Mouse (Mus musculus) kidney, adult 2 months (tissue): ENCODE results near the gene Gm20708.

Source experiments
- CTCF ChIP-seq: fragments of 200-500 bp; conservative IDR thresholded peaks from 2 replicates; pipeline ENCODE4 v1.5.1; 2011; ENCODE audit warnings: low read depth, mild to moderate bottlenecking, control low read depth, low read length, moderate library complexity, mixed read lengths; ENCODE audit not compliant: insufficient read depth, insufficient read length
- POLR2A ChIP-seq: fragments of 200-500 bp; IDR thresholded peaks from one replicate; pipeline ENCODE4 v1.6.1; 2011; ENCODE audit warnings: low read depth, low read length, control low read depth

- TF ChIP-seq CTCF (no peak), POLR2A (no peak)
Measured at GRCm38 (mm10) chr11:117770407-117770806, 39.1 kb upstream of the Gm20708 start.
